In genomic region chrX:162949811-162950439, GRCm38 (mm10) we compare ENCODE assay signal across 10 mouse cellular contexts. TPM values are rescaled to one million over a fixed set of nuclear protein-coding genes. Genes with fewer than 3 reads are reported as not detected.
DNase-seq lines count a peak whose midpoint lies in the region; ATAC-seq and TF ChIP-seq lines count a peak whose summit lies in the region.
"Had no signal": no experiment of that assay in that cellular context is flagged by ENCODE, and none has a peak within 500 bp of the region (broad histone marks: within the 10 kb centered on the region; RNA-seq: fewer than 3 reads in every experiment).

No protein-coding gene starts in this region.

- no peak for TF ChIP-seq EP300 in liver, postnatal 0 days (IDR thresholded peaks at IDR 0.05; ENCODE audit: low read depth)

- no peak overlapping the region for H3K27ac ChIP-seq in hindbrain, embryonic 13.5 days
- no peak overlapping the region for H3K27ac ChIP-seq in hindbrain, embryonic 12.5 days
- no peak overlapping the region for H3K27ac ChIP-seq in ES-E14 (ENCODE audit: insufficient read depth, low read depth, low read length, poor library complexity, severe bottlenecking)
- no peak overlapping the region for H3K27ac ChIP-seq in hindbrain, embryonic 14.5 days
- H3K27ac ChIP-seq in liver, postnatal 0 days (ENCODE audit: low read depth) = no peak overlapping the region
- H3K27ac ChIP-seq: embryonic facial prominence, embryonic 12.5 days; liver, embryonic 13.5 days had no signal

- ATAC-seq in hindbrain, embryonic 13.5 days (ENCODE audit: low FRiP score) = 0 out of 2 replicates have a peak, but pooled peaks have one; percentile 54
- no peak for ATAC-seq in hindbrain, embryonic 12.5 days (ENCODE audit: low FRiP score)
- peak; percentile 70; the same call in 1 of the 2 replicates for ATAC-seq in hindbrain, embryonic 14.5 days (ENCODE audit: low FRiP score)
- no peak for ATAC-seq in liver, postnatal 0 days
- ATAC-seq in erythroid progenitor cell, adult 5-6 weeks (replicated peaks; ENCODE audit: low FRiP score, poor library complexity, severe bottlenecking) = no peak

- no peaks in the 10 kb centered on the region for H3K27me3 ChIP-seq in hindbrain, embryonic 13.5 days
- no peaks in the 10 kb centered on the region for H3K27me3 ChIP-seq in hindbrain, embryonic 12.5 days
- H3K27me3 ChIP-seq in hindbrain, embryonic 14.5 days (ENCODE audit: control insufficient read depth, insufficient read depth, low read length) = no peaks in the 10 kb centered on the region
- no peaks in the 10 kb centered on the region for H3K27me3 ChIP-seq in liver, postnatal 0 days (ENCODE audit: insufficient read depth, low read length)
- H3K27me3 ChIP-seq: embryonic facial prominence, embryonic 12.5 days; liver, embryonic 13.5 days had no signal

- no peak overlapping the region for H3K4me2 ChIP-seq in hindbrain, embryonic 13.5 days
- H3K4me2 ChIP-seq in hindbrain, embryonic 12.5 days (replicated peaks) = no peak overlapping the region
- no peak overlapping the region for H3K4me2 ChIP-seq in hindbrain, embryonic 14.5 days (replicated peaks)
- H3K4me2 ChIP-seq in liver, postnatal 0 days (ENCODE audit: low read depth, low read length) = no peak overlapping the region
- H3K4me2 ChIP-seq: embryonic facial prominence, embryonic 12.5 days; liver, embryonic 13.5 days had no signal

- WGBS in hindbrain, embryonic 13.5 days = 50% methylated on average over 3 of the region's 3 CpGs
- 35% methylated on average over 3 of the region's 3 CpGs for WGBS in hindbrain, embryonic 12.5 days
- 27% methylated on average over 3 of the region's 3 CpGs for WGBS in hindbrain, embryonic 14.5 days
- 28% methylated on average over 3 of the region's 3 CpGs for WGBS in liver, postnatal 0 days (ENCODE audit: insufficient replicate concordance)

- TF ChIP-seq CTCF in liver, postnatal 0 days (IDR thresholded peaks at IDR 0.05; ENCODE audit: low read depth) = peak; percentile 57

- no peaks in the 10 kb centered on the region for H3K9me3 ChIP-seq in hindbrain, embryonic 13.5 days
- no peaks in the 10 kb centered on the region for H3K9me3 ChIP-seq in hindbrain, embryonic 12.5 days (replicated peaks)
- no peaks in the 10 kb centered on the region for H3K9me3 ChIP-seq in ES-E14 (ENCODE audit: control insufficient read depth, insufficient read depth, low read depth, low read length)
- H3K9me3 ChIP-seq in hindbrain, embryonic 14.5 days (ENCODE audit: control insufficient read depth, low read length) = no peaks in the 10 kb centered on the region
- no peaks in the 10 kb centered on the region for H3K9me3 ChIP-seq in liver, postnatal 0 days (ENCODE audit: low read length)
- H3K9me3 ChIP-seq: embryonic facial prominence, embryonic 12.5 days; liver, embryonic 13.5 days had no signal

- no peaks in the 10 kb centered on the region for H3K4me1 ChIP-seq in hindbrain, embryonic 13.5 days (replicated peaks)
- no peaks in the 10 kb centered on the region for H3K4me1 ChIP-seq in hindbrain, embryonic 12.5 days
- no peaks in the 10 kb centered on the region for H3K4me1 ChIP-seq in ES-E14 (ENCODE audit: control insufficient read depth in 2 of 2, insufficient read depth in 2 of 2, low read length in 2 of 2, poor library complexity in 1 of 2)
- H3K4me1 ChIP-seq in hindbrain, embryonic 14.5 days (replicated peaks; ENCODE audit: control insufficient read depth, insufficient read depth, low read length) = no peaks in the 10 kb centered on the region
- no peaks in the 10 kb centered on the region for H3K4me1 ChIP-seq in liver, postnatal 0 days (ENCODE audit: insufficient read depth)
- H3K4me1 ChIP-seq: embryonic facial prominence, embryonic 12.5 days; liver, embryonic 13.5 days had no signal

- H3K9ac ChIP-seq in hindbrain, embryonic 13.5 days = no peak overlapping the region
- H3K9ac ChIP-seq in hindbrain, embryonic 12.5 days = no peak overlapping the region
- H3K9ac ChIP-seq in ES-E14 (ENCODE audit: insufficient read depth, low read depth, low read length, poor library complexity, severe bottlenecking) = no peak overlapping the region
- no peak overlapping the region for H3K9ac ChIP-seq in hindbrain, embryonic 14.5 days
- no peak overlapping the region for H3K9ac ChIP-seq in liver, postnatal 0 days (replicated peaks)
- H3K9ac ChIP-seq: embryonic facial prominence, embryonic 12.5 days; liver, embryonic 13.5 days had no signal

- H3K4me3 ChIP-seq in hindbrain, embryonic 13.5 days = no peak overlapping the region
- H3K4me3 ChIP-seq in hindbrain, embryonic 12.5 days = no peak overlapping the region
- no peak overlapping the region for H3K4me3 ChIP-seq in ES-E14 (ENCODE audit: insufficient read depth in 1 of 2, low read depth in 1 of 2, low read length in 2 of 2, poor library complexity in 1 of 2, severe bottlenecking in 1 of 2)
- no peak overlapping the region for H3K4me3 ChIP-seq in hindbrain, embryonic 14.5 days (replicated peaks; ENCODE audit: low read length)
- no peak overlapping the region for H3K4me3 ChIP-seq in liver, postnatal 0 days (ENCODE audit: low read depth, low read length)
- H3K4me3 ChIP-seq: embryonic facial prominence, embryonic 12.5 days; liver, embryonic 13.5 days had no signal

- in situ Hi-C loops in ES-E14 (cut with MboI; ENCODE audit: low sequenced_read_pairs in 2 of 2, unreplicated experiment in 2 of 2) = loop anchor here (25.0 kb wide), 1 partner anchor 187 kb away; no protein-coding TSS in a partner anchor

- DNase-seq in ES-E14 (ENCODE audit: low read depth, low spot score) = peak; percentile 28
- peak; percentile 5 for DNase-seq in cerebellum, adult 11-12 months
- DNase-seq in hindbrain, embryonic 14.5 days (ENCODE audit: low spot score) = peak; percentile 79
- DNase-seq in liver, postnatal 0 days = peak; percentile 17
- DNase-seq in right cerebral cortex, postnatal 36 days (ENCODE audit: low spot score in 2 of 2) = peak; percentile 4 to 11
- DNase-seq: liver, embryonic 13.5 days had no signal

- H3K36me3 ChIP-seq in hindbrain, embryonic 13.5 days = no peaks in the 10 kb centered on the region
- H3K36me3 ChIP-seq in hindbrain, embryonic 12.5 days = no peaks in the 10 kb centered on the region
- H3K36me3 ChIP-seq in ES-E14 (ENCODE audit: control insufficient read depth, insufficient read depth, low read length, poor library complexity, severe bottlenecking) = no peaks in the 10 kb centered on the region
- no peaks in the 10 kb centered on the region for H3K36me3 ChIP-seq in hindbrain, embryonic 14.5 days (replicated peaks; ENCODE audit: control insufficient read depth, insufficient read depth)
- H3K36me3 ChIP-seq in liver, postnatal 0 days (replicated peaks; ENCODE audit: insufficient read depth, low read length) = no peaks in the 10 kb centered on the region
- H3K36me3 ChIP-seq: embryonic facial prominence, embryonic 12.5 days; liver, embryonic 13.5 days had no signal

TF ChIP-seq in ES-E14, 5 proteins besides CTCF, POLR2A, EP300 and RAD21:
- TF ChIP-seq HCFC1 (IDR thresholded peaks at IDR 0.05; ENCODE audit: borderline replicate concordance, insufficient read depth, low read length) = no peak
TF ChIP-seq in ES-E14: peak in this region for 0.

RNA-seq across cellular contexts. Expression of gene S100g, which starts 14.5 kb away (rescaled TPM):
- polyA plus RNA-seq in hindbrain, embryonic 13.5 days (2015; fragmentation: Nextera tagmentation; extraction: Ambion mirVana) = 1.1 and 1.4 TPM in 2 replicates
- 0.68 TPM in 1 of 2 replicates, not detected in the other for polyA plus RNA-seq in hindbrain, embryonic 12.5 days (2016; fragmentation: Nextera tagmentation; extraction: Ambion mirVana)
- total RNA-seq in ES-E14 (2012; rRNA removed) = 0.54 TPM in 1 of 2 replicates, not detected in the other
- 1.3 and 1.4 TPM in 2 replicates for polyA plus RNA-seq in hindbrain, embryonic 14.5 days (2014; fragmentation: Nextera tagmentation; extraction: Ambion mirVana)
- polyA plus RNA-seq in liver, postnatal 0 days (2015; fragmentation: Nextera tagmentation; extraction: Ambion mirVana) = 10.9 and 12.5 TPM in 2 replicates
- not detected in 2 replicates for total RNA-seq in erythroid progenitor cell, adult 5-6 weeks (2015; ENCODE audit: low replicate concordance)
- total RNA-seq in erythroid progenitor cell, adult 5-6 weeks (2017; ENCODE audit: low replicate concordance) = not detected in 2 replicates
- polyA plus RNA-seq: embryonic facial prominence, embryonic 12.5 days had no signal

RNA-seq across cellular contexts. Expression of gene Ctps2, which starts 48.9 kb away (rescaled TPM):
- polyA plus RNA-seq in hindbrain, embryonic 13.5 days (2015; fragmentation: Nextera tagmentation; extraction: Ambion mirVana) = 86.2 and 91.1 TPM in 2 replicates
- 95.1 and 96.2 TPM in 2 replicates for polyA plus RNA-seq in hindbrain, embryonic 12.5 days (2016; fragmentation: Nextera tagmentation; extraction: Ambion mirVana)
- total RNA-seq in ES-E14 (2012; rRNA removed) = 15.1 and 23.4 TPM in 2 replicates
- 97.1 and 107 TPM in 2 replicates for polyA plus RNA-seq in hindbrain, embryonic 14.5 days (2014; fragmentation: Nextera tagmentation; extraction: Ambion mirVana)
- polyA plus RNA-seq in liver, postnatal 0 days (2015; fragmentation: Nextera tagmentation; extraction: Ambion mirVana) = 49.5 and 54.8 TPM in 2 replicates
- 14.8 and 44.4 TPM in 2 replicates for total RNA-seq in erythroid progenitor cell, adult 5-6 weeks (2015; ENCODE audit: low replicate concordance)
- 13.8 and 15.8 TPM in 2 replicates for total RNA-seq in erythroid progenitor cell, adult 5-6 weeks (2017; ENCODE audit: low replicate concordance)

Comparison
In these comparisons a context has a peak if more than half of its experiments do, and no peak if none do; other contexts are left out.
1. ATAC-seq: peak in hindbrain, embryonic 13.5 days (single experiment) and hindbrain, embryonic 14.5 days (single experiment); none in hindbrain, embryonic 12.5 days (single experiment), liver, postnatal 0 days (single experiment) and erythroid progenitor cell, adult 5-6 weeks (single experiment).
2. DNase-seq: peak in every context shown above with its lines; median percentile 79 in hindbrain, embryonic 14.5 days; 28 in ES-E14; 17 in liver, postnatal 0 days; 8 in right cerebral cortex, postnatal 36 days; 5 in cerebellum, adult 11-12 months.